Mouse (Mus musculus) kidney, embryonic 15.5 days (tissue): Measurements from ENCODE around the gene Zbtb21. TPM values are rescaled to one million over a fixed set of nuclear protein-coding genes. Genes with fewer than 3 reads are reported as not detected.

Experiments
- ATAC-seq: fragments of 200-750 bp; cut with Nextera tagmentation; replicated peaks from 2 replicates; pipeline ENCODE4 v1.8.0; 2017; ENCODE audit warnings: moderate TSS enrichment; ENCODE audit not compliant: low FRiP score
- H3K27ac ChIP-seq: fragments of 300-500 bp; sonication (generic); 2 replicates; pipeline ENCODE4 v1.5.1; 2015; ENCODE audit warnings: mild to moderate bottlenecking, inconsistent platforms
- H3K27me3 ChIP-seq: fragments of 300-500 bp; sonication (generic); 2 replicates; pipeline ENCODE4 v1.6.1; 2015; ENCODE audit warnings: inconsistent platforms
- H3K36me3 ChIP-seq: fragments of 300-500 bp; sonication (generic); 2 replicates; pipeline ENCODE4 v1.6.1; 2015; ENCODE audit warnings: inconsistent platforms
- H3K4me1 ChIP-seq: fragments of 300-500 bp; sonication (generic); 2 replicates; pipeline ENCODE4 v1.6.1; 2015; ENCODE audit warnings: inconsistent platforms
- H3K4me2 ChIP-seq: fragments of 300-500 bp; sonication (generic); 2 replicates; pipeline ENCODE4 v1.6.1; 2015; ENCODE audit warnings: moderate library complexity, mild to moderate bottlenecking, inconsistent platforms
- H3K4me3 ChIP-seq: fragments of 300-500 bp; sonication (generic); replicated peaks from 2 replicates; pipeline ENCODE4 v1.5.1; 2015; ENCODE audit warnings: mild to moderate bottlenecking, inconsistent platforms
- H3K9ac ChIP-seq: fragments of 300-500 bp; sonication (generic); 2 replicates; pipeline ENCODE4 v1.6.1; 2015; ENCODE audit warnings: mild to moderate bottlenecking, inconsistent platforms
- H3K9me3 ChIP-seq: fragments of 300-500 bp; sonication (generic); replicated peaks from 2 replicates; pipeline ENCODE4 v1.6.1; 2016; ENCODE audit warnings: inconsistent platforms
- WGBS: fragments of 180-500 bp; shearing (Covaris S2); methylation state at CpG from one replicate; pipeline ENCODE4 v1.1.7; 2015; ENCODE audit warnings: mixed read lengths; 5-methylcytosine and 5-hydroxymethylcytosine counted together
- polyA plus RNA-seq: library from polyadenylated mRNA; unstranded; fragments of >200 nt; fragmentation: Nextera tagmentation; extraction: Ambion mirVana; gene quantifications from 2 replicates; pipeline ENCODE4 v1.2.1, GENCODE M21; 2015

Gene Zbtb21
- polyA plus RNA-seq, 1 experiment from 2014 or later, result 14.1 TPM

DNA sequence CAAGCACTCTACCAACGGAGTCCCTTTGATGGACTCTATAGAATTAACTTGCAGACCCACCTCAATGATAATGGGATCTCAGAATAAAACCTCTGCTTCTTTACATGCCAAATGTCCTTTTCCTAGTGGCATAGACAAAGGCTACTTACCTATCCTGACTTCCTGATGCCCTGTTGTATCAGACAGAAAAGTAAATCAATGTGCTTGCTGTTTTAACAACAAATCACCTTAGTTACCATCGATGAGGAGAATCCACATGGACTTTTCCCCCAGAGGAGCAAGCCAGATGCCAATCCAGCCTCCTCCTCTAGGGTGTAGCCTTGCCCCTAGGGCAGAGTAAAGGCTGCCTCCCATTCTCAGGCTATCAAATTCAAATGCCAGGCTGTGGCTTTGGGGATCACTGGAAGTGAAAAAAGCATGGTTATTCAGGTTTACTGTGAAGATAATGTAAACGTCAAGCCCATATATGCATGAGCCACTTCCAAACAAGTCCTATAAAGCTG lies 21.9 kb downstream of the Zbtb21 start:
- Histone ChIP-seq H3K27me3 (no peaks in the 10 kb centered on the region), H3K36me3 (peaks cover 10% of the 10 kb centered on the region), H3K4me2 (no peak overlapping the region), H3K4me1 (no peaks in the 10 kb centered on the region), H3K4me3 (no peak overlapping the region), H3K9ac (no peak overlapping the region), H3K9me3 (no peaks in the 10 kb centered on the region), H3K27ac (no peak overlapping the region)
- WGBS, result 89% methylated on average over 3 of the region's 3 CpGs
- ATAC-seq, result no peak

DNA sequence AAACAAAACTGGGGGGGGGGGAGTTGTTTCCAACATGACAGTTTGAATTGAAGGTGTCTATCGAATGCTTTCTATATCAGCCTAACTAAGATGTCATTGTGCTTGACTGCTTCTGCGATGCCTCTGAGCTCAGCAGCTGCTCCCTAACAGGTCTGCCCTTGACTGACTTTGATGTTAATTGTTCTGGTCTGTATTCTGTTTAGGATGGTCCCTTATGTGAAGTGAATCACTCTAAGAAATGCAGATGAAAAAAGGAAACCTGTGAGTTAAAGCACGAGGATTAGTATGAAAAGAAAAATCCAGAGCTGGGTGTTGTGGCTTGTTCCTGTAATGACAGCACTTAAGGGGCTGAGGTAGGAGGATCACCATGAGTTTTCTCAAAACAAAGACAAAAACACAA lies 26.6 kb downstream of the Zbtb21 start:
- Histone ChIP-seq H3K4me1 (no peaks in the 10 kb centered on the region), H3K9me3 (no peaks in the 10 kb centered on the region), H3K27me3 (no peaks in the 10 kb centered on the region), H3K27ac (no peak overlapping the region), H3K36me3 (no peaks in the 10 kb centered on the region), H3K4me2 (no peak overlapping the region), H3K9ac (no peak overlapping the region), H3K4me3 (no peak overlapping the region)
- 84% methylated on average over 3 of the region's 3 CpGs for WGBS
- no peak for ATAC-seq

DNA sequence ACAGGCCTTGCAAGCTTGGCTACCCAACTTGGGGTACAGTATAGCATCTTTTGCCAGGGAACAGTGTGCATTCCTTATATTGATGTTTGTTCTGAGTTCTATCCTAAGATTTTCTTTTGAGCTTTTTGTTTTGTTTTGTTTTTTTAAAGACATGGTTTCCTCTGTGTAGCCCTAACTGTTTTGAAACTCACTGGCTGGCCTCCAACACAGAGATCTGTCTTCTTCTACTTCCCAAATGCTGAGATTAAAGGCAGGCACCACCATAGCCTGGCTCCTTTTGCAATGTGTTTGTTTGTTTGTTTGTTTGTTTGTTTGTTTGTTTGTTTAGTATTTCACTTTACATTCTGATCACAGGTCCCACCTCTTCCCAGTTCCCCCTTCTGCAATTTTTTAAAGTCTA lies 32.2 kb downstream of the Zbtb21 start:
- Histone ChIP-seq H3K27me3 (no peaks in the 10 kb centered on the region), H3K4me1 (no peaks in the 10 kb centered on the region), H3K9ac (no peak overlapping the region), H3K4me2 (no peak overlapping the region), H3K27ac (no peak overlapping the region), H3K9me3 (no peaks in the 10 kb centered on the region), H3K36me3 (no peaks in the 10 kb centered on the region), H3K4me3 (no peak overlapping the region)
- no peak for ATAC-seq

DNA sequence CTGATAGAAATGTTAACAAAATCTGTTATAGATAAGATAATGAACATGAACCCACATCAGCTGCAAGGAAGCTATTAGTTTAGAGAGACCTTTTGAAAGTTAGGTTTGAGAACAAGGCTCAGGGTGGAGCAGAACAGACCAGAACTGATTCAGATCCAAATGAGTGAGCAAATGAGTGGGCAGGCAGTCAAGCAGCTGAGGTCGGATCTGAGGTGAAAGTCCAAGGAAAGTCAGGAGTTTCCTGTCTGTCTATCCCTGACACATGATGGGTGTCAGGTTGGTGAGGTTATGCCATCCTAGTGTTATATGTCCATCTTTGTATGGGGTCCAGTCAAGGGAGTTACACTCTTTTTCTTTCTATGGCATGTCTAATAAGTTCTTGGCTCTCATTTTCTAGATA lies 32.9 kb downstream of the Zbtb21 start:
- H3K9ac ChIP-seq, result no peak overlapping the region
- no peak overlapping the region for H3K4me3 ChIP-seq
- 47% methylated on average over 1 of the region's 1 CpGs for WGBS
- no peak overlapping the region for H3K27ac ChIP-seq
- no peaks in the 10 kb centered on the region for H3K4me1 ChIP-seq
- no peaks in the 10 kb centered on the region for H3K36me3 ChIP-seq
- no peak overlapping the region for H3K4me2 ChIP-seq
- no peaks in the 10 kb centered on the region for H3K9me3 ChIP-seq
- ATAC-seq, result no peak
- no peaks in the 10 kb centered on the region for H3K27me3 ChIP-seq

DNA sequence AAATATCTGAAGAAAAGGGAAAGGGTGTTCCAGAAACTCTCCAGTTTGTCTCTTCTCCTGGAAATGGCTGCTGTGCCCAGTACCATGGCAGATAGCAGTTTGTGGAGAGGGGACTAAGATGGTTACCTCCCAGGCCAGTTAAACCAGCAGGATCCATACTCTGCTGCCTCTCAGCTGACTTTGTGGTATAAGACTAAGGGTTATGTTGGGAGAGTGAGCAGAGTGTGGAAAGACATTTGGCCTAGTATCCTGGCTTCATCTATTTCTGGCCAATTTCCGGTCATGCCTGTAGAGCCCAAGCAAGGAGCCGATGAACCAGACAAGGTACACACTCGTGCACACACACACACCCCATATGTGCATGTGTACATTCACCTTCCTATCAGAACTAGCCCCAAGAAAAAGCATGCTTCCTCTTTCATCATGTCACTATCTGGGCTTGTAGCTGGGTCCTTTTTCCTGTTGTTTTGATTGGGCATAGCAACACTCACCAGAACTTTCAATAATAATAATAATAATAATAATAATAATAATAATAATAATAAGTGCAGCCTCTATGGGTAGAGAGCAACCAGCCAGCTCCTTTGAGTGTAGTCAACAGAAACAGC lies 35.0 kb downstream of the Zbtb21 start:
- Histone ChIP-seq H3K4me3 (no peak overlapping the region), H3K4me1 (peaks cover 4% of the 10 kb centered on the region), H3K9me3 (no peaks in the 10 kb centered on the region), H3K27ac (no peak overlapping the region), H3K36me3 (no peaks in the 10 kb centered on the region), H3K27me3 (no peaks in the 10 kb centered on the region), H3K9ac (no peak overlapping the region), H3K4me2 (no peak overlapping the region)
- no peak for ATAC-seq
- WGBS, result 88% methylated on average over 3 of the region's 3 CpGs

DNA sequence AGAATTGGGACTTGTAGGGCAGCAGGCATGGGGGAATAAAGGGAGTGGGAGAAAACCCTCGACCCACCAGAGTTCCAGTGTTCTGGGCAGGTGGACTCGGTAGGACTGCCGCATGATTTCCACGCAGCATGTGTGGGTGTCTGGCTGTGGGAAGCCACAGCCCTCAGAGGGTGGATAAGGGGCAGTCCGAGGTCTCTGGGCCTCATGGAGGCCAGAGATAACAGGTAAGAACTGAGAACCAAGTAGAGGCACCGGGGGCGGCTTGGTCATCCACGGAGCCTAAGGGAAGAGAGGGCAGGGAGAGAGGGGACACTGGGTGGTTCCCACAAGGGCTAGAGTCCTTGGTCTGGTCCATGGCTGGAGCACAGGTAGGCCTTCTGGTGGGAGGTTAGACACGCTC lies 36.0 kb downstream of the Zbtb21 start:
- Histone ChIP-seq H3K4me1 (peaks cover 8% of the 10 kb centered on the region), H3K4me3 (no peak overlapping the region), H3K4me2 (no peak overlapping the region), H3K9ac (no peak overlapping the region), H3K27me3 (no peaks in the 10 kb centered on the region), H3K27ac (no peak overlapping the region), H3K9me3 (no peaks in the 10 kb centered on the region), H3K36me3 (no peaks in the 10 kb centered on the region)
- no peak for ATAC-seq
- WGBS, result 86% methylated on average over 9 of the region's 9 CpGs

DNA sequence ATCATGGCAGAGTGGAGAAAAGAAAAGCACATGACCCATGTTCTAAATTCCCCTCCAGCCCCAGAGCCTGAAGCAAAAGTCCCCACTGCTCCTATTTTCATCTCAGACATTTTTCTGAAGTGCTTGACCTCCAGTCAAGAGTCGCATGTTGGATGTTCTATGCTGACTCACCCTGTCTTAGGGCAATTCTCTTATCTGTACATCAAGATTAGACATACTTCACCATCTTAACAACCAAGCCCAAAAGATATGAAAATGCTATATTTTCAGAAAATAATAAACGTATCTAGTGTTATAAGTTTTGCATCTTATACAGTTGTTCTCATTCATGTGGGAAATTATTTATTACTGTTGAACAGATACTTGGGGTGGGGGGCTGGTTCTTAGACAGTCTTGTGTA lies 36.7 kb downstream of the Zbtb21 start:
- no peak overlapping the region for H3K9ac ChIP-seq
- peaks cover 14% of the 10 kb centered on the region for H3K4me1 ChIP-seq
- H3K9me3 ChIP-seq, result no peaks in the 10 kb centered on the region
- no peak overlapping the region for H3K4me2 ChIP-seq
- H3K27ac ChIP-seq, result no peak overlapping the region
- H3K27me3 ChIP-seq, result no peaks in the 10 kb centered on the region
- 78% methylated on average over 2 of the region's 2 CpGs for WGBS
- no peak for ATAC-seq
- no peaks in the 10 kb centered on the region for H3K36me3 ChIP-seq
- no peak overlapping the region for H3K4me3 ChIP-seq

DNA sequence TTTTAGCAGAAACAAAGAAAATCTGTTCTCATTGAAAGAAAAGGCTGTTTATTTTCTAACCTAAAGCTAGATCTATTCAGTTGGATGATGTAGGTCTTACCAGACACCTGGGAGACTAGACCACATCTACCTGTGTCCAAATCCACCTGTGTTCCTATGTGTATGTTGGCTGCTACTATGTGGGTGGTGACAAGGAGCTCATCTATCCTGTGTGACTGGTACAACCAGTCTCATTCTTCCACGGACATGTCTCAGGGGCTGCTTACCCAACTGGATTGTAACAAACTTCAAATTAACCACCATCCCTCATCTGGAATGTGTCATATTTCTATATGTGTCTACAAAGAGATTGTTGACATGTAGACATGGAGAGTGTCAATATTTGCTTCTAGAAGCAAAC lies 38.7 kb downstream of the Zbtb21 start:
- peaks cover 23% of the 10 kb centered on the region for H3K4me1 ChIP-seq
- ATAC-seq, result no peak
- no peaks in the 10 kb centered on the region for H3K36me3 ChIP-seq
- no peak overlapping the region for H3K4me3 ChIP-seq
- WGBS, result 74% methylated on average over 1 of the region's 1 CpGs
- no peak overlapping the region for H3K9ac ChIP-seq
- H3K4me2 ChIP-seq, result no peak overlapping the region
- H3K27ac ChIP-seq, result no peak overlapping the region
- H3K27me3 ChIP-seq, result no peaks in the 10 kb centered on the region
- H3K9me3 ChIP-seq, result no peaks in the 10 kb centered on the region

DNA sequence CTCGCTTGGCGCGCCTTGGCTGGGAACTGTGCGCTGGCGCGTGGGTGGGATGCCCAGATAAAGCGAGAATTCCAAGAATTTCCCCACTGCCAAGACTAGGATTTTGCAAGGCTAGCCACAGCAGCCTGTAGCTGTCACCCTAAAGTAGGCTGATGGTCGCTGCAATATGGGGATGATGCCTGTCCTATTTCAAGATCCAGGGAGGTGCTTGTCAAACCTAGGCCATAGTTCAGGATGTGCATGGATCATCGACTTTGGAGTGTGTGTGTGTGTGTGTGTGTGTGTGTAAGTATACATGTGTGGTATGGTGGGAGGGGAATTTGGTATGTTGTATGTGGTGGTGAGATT lies 39.7 kb downstream of the Zbtb21 start:
- WGBS, result under 1% methylated on average over 9 of the region's 9 CpGs
- Histone ChIP-seq H3K9me3 (no peaks in the 10 kb centered on the region), H3K9ac (peak overlapping the region; percentile 78), H3K4me1 (peaks cover 23% of the 10 kb centered on the region), H3K27me3 (no peaks in the 10 kb centered on the region), H3K4me3 (peak overlapping the region; percentile 70), H3K4me2 (peak overlapping the region; percentile 84), H3K27ac (peak overlapping the region; percentile 88; the same call in 1 of the 2 replicates), H3K36me3 (no peaks in the 10 kb centered on the region)
- peak; percentile 28 for ATAC-seq

DNA sequence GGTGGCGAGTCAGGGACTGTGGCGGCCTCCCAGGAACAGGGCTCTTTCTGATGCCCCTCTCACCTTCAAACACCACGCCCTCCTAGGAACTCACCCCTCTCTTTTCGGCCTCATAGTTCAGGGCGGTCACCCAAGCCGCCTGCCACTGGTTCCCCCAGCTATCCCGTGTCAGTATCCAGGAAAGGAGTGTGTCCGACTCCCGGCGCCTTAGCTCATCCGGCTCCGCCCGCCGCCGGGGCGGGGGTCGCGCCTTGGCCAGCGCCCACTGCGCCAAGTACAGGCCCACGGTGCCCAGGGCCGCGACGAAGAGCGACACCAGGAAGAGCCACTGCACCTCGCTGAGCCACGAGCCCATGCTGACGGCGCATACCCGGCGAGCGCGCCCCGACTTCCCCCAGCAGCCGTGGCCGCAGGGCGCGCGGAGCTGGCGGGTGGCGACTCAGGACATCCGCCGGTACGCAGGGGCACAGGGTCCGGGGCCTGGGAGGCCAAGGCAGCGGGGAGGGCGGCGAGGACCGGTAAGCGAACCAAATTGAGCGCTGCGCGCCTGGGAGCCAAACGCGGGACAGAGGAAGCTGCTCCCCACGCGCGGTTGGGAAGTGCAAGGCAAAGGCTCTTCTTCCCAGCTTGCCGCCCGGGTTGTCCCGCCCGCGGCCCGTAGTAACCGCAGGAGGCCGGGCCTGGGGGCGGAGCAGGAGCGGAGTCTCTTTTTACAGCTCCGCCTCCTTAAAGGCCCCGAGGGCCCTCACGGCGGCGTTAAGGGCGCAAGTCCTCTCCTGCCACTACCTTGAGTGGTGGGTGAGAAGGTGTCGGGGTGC lies 40.3 kb downstream of the Zbtb21 start:
- H3K4me2 ChIP-seq, result peak overlapping the region; percentile 84
- peak overlapping the region; percentile 70 for H3K4me3 ChIP-seq
- H3K4me1 ChIP-seq, result peaks cover 23% of the 10 kb centered on the region
- H3K27me3 ChIP-seq, result no peaks in the 10 kb centered on the region
- peak overlapping the region; percentile 88 for H3K27ac ChIP-seq
- no peaks in the 10 kb centered on the region for H3K9me3 ChIP-seq
- WGBS, result under 1% methylated on average over 75 of the region's 75 CpGs
- no peaks in the 10 kb centered on the region for H3K36me3 ChIP-seq
- H3K9ac ChIP-seq, result peak overlapping the region; percentile 78
- peak; percentile 95 for ATAC-seq

DNA sequence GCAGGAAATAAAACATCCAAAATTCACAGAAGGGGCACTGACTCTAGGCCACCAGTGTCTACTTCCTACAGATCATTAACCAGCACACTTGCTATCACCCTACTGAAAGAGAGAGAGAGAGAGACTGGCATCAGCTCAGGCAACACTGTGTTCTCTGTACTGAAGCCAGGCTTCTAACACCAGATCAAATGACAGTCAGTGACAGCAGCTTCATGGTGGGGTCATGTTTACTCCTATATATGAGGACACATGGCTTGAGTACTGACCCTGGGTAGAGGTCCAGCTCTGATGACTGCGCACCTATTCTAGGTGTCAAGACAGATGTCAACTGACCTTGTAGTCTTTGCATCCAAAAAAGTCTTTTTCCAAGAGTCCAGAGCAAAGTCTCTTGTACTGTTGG lies 41.8 kb downstream of the Zbtb21 start:
- Histone ChIP-seq H3K9ac (no peak overlapping the region), H3K9me3 (no peaks in the 10 kb centered on the region), H3K27ac (no peak overlapping the region), H3K27me3 (no peaks in the 10 kb centered on the region), H3K4me2 (peak overlapping the region; percentile 84; the same call in 1 of the 2 replicates), H3K36me3 (no peaks in the 10 kb centered on the region), H3K4me3 (peak overlapping the region; percentile 70; the same call in 1 of the 2 replicates), H3K4me1 (peaks cover 23% of the 10 kb centered on the region)
- WGBS, result 84% methylated on average over 1 of the region's 1 CpGs
- 0 out of 2 replicates have a peak, but pooled peaks have one; percentile 16 for ATAC-seq

DNA sequence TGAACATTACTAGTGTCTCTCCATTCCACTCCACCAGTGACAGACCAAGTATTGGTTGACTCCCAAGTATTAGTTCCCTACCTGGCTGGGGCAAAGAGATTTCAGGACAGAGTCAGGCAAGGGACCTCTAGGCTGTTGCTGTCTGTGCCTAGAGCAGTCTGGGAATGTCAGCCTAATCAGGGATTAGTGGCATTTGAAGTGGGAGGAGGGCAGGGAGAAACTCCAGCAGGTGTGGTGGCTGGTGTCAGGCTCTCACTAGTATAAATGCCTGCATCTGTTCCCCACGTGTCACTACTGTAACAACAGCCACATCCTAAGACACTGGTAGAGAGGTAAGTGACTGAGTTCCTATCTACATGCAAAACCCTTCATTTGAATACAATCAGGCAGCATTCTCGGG lies 42.6 kb downstream of the Zbtb21 start:
- no peaks in the 10 kb centered on the region for H3K9me3 ChIP-seq
- H3K4me2 ChIP-seq, result no peak overlapping the region
- ATAC-seq, result no peak
- H3K4me1 ChIP-seq, result peaks cover 23% of the 10 kb centered on the region
- no peak overlapping the region for H3K27ac ChIP-seq
- no peak overlapping the region for H3K9ac ChIP-seq
- WGBS, result 47% methylated on average over 2 of the region's 2 CpGs
- no peak overlapping the region for H3K4me3 ChIP-seq
- H3K27me3 ChIP-seq, result no peaks in the 10 kb centered on the region
- H3K36me3 ChIP-seq, result no peaks in the 10 kb centered on the region
